Mouse (Mus musculus) heart, embryonic 12.5 days (tissue): ENCODE data around the gene Myo1g. TPM values are rescaled to one million over a fixed set of nuclear protein-coding genes. Genes with fewer than 3 reads are reported as not detected.

Experiments used
- ATAC-seq: fragments of 200-750 bp; cut with Nextera tagmentation; 2 replicates; pipeline ENCODE4 v1.8.0; 2017; ENCODE audit warnings: moderate TSS enrichment, moderate library complexity; ENCODE audit not compliant: insufficient number of reproducible peaks, low FRiP score
- H3K27ac ChIP-seq: fragments of 300-500 bp; sonication (generic); 2 replicates; pipeline ENCODE4 v1.5.1; 2016; ENCODE audit warnings: mild to moderate bottlenecking, moderate library complexity; ENCODE audit not compliant: poor library complexity, severe bottlenecking
- H3K27me3 ChIP-seq: fragments of 300-500 bp; sonication (generic); replicated peaks from 2 replicates; pipeline ENCODE4 v1.6.1; 2016; ENCODE audit warnings: mild to moderate bottlenecking, moderate library complexity
- H3K36me3 ChIP-seq: fragments of 300-500 bp; sonication (generic); 2 replicates; pipeline ENCODE4 v1.6.1; 2016; ENCODE audit warnings: mild to moderate bottlenecking, moderate library complexity
- H3K4me1 ChIP-seq: fragments of 300-500 bp; sonication (generic); replicated peaks from 2 replicates; pipeline ENCODE4 v1.6.1; 2016; ENCODE audit warnings: mild to moderate bottlenecking
- H3K4me2 ChIP-seq: fragments of 300-500 bp; sonication (generic); 2 replicates; pipeline ENCODE4 v1.6.1; 2016; ENCODE audit warnings: mild to moderate bottlenecking, moderate library complexity
- H3K4me3 ChIP-seq: fragments of 300-500 bp; sonication (generic); 2 replicates; pipeline ENCODE4 v1.5.1; 2016; ENCODE audit warnings: mild to moderate bottlenecking
- H3K9ac ChIP-seq: fragments of 300-500 bp; sonication (generic); 2 replicates; pipeline ENCODE4 v1.6.1; 2016; ENCODE audit warnings: mild to moderate bottlenecking, moderate library complexity
- H3K9me3 ChIP-seq: fragments of 300-500 bp; sonication (generic); replicated peaks from 2 replicates; pipeline ENCODE4 v1.6.1; 2016; ENCODE audit warnings: mild to moderate bottlenecking, moderate library complexity
- WGBS: fragments of 180-500 bp; shearing (Covaris S2); methylation state at CpG from one replicate; pipeline ENCODE4 v1.1.7; 2016; 5-methylcytosine and 5-hydroxymethylcytosine counted together
- polyA plus RNA-seq: library from polyadenylated mRNA; unstranded; fragments of >200 nt; fragmentation: Nextera tagmentation; extraction: Ambion mirVana; gene quantifications from 2 replicates; pipeline ENCODE4 v1.2.1, GENCODE M21; 2016

The Myo1g gene
- polyA plus RNA-seq, 1 experiment from 2014 or later: 0.23 TPM

- no peak overlapping the region for H3K27ac ChIP-seq
- no peaks in the 10 kb centered on the region for H3K36me3 ChIP-seq
- no peaks in the 10 kb centered on the region for H3K9me3 ChIP-seq
- no peak overlapping the region for H3K4me2 ChIP-seq
- 24% methylated on average over 7 of the region's 7 CpGs for WGBS
- no peaks in the 10 kb centered on the region; the same call in 1 of the 2 replicates for H3K27me3 ChIP-seq
- 0 out of 2 replicates have a peak overlapping the region, but pooled peaks have one; percentile 6 for H3K9ac ChIP-seq
- ATAC-seq: no peak
- H3K4me3 ChIP-seq: no peak overlapping the region
- peaks cover 5% of the 10 kb centered on the region; the same call in 1 of the 2 replicates for H3K4me1 ChIP-seq
These were observed 5.9 kb downstream of the Myo1g start for GRCm38 (mm10) chr11:6514837-6515236.

- no peaks in the 10 kb centered on the region for H3K27me3 ChIP-seq
- no peak overlapping the region for H3K4me3 ChIP-seq
- WGBS: 56% methylated on average over 1 of the region's 1 CpGs
- H3K36me3 ChIP-seq: no peaks in the 10 kb centered on the region
- no peaks in the 10 kb centered on the region for H3K4me1 ChIP-seq
- no peak overlapping the region for H3K27ac ChIP-seq
- no peaks in the 10 kb centered on the region for H3K9me3 ChIP-seq
- no peak overlapping the region for H3K9ac ChIP-seq
- H3K4me2 ChIP-seq: no peak overlapping the region
- ATAC-seq: no peak
These were observed 12.4 kb downstream of the Myo1g start for GRCm38 (mm10) chr11:6508269-6508876.

GRCm38 (mm10) chr11:6506516-6506915 lies 14.2 kb downstream of the Myo1g start:
- 74% methylated on average over 9 of the region's 9 CpGs for WGBS
- H3K4me3 ChIP-seq: no peak overlapping the region
- ATAC-seq: no peak

GRCm38 (mm10) chr11:6504689-6505088 lies 16.1 kb downstream of the Myo1g start:
- no peak for ATAC-seq
- no peaks in the 10 kb centered on the region for H3K4me1 ChIP-seq
- WGBS: 79% methylated on average over 6 of the region's 6 CpGs
- H3K4me2 ChIP-seq: no peak overlapping the region
- H3K9me3 ChIP-seq: no peaks in the 10 kb centered on the region
- H3K9ac ChIP-seq: no peak overlapping the region
- no peaks in the 10 kb centered on the region for H3K36me3 ChIP-seq
- no peak overlapping the region for H3K27ac ChIP-seq
- H3K4me3 ChIP-seq: no peak overlapping the region
- H3K27me3 ChIP-seq: no peaks in the 10 kb centered on the region

More at GRCm38 (mm10) chr11:6506516-6506915, 14.2 kb downstream of the Myo1g start:
- H3K27me3 ChIP-seq: no peaks in the 10 kb centered on the region
- no peaks in the 10 kb centered on the region for H3K4me1 ChIP-seq
- no peak overlapping the region for H3K4me2 ChIP-seq
- no peak overlapping the region for H3K9ac ChIP-seq
- no peaks in the 10 kb centered on the region for H3K9me3 ChIP-seq
- no peak overlapping the region for H3K27ac ChIP-seq
- no peaks in the 10 kb centered on the region for H3K36me3 ChIP-seq

GRCm38 (mm10) chr11:6504226-6504625 lies 16.5 kb downstream of the Myo1g start:
- H3K27ac ChIP-seq: no peak overlapping the region
- H3K9me3 ChIP-seq: no peaks in the 10 kb centered on the region
- H3K36me3 ChIP-seq: no peaks in the 10 kb centered on the region
- H3K27me3 ChIP-seq: no peaks in the 10 kb centered on the region
- H3K4me1 ChIP-seq: no peaks in the 10 kb centered on the region
- no peak overlapping the region for H3K4me3 ChIP-seq
- ATAC-seq: no peak
- no peak overlapping the region for H3K4me2 ChIP-seq
- H3K9ac ChIP-seq: no peak overlapping the region
- WGBS: 63% methylated on average over 3 of the region's 3 CpGs

- Histone ChIP-seq H3K27ac (no peak overlapping the region), H3K9ac (no peak overlapping the region), H3K36me3 (no peaks in the 10 kb centered on the region), H3K9me3 (no peaks in the 10 kb centered on the region), H3K4me3 (no peak overlapping the region), H3K4me2 (no peak overlapping the region), H3K27me3 (no peaks in the 10 kb centered on the region), H3K4me1 (no peaks in the 10 kb centered on the region)
- ATAC-seq: no peak
- 84% methylated on average over 2 of the region's 2 CpGs for WGBS
These were observed 18.3 kb downstream of the Myo1g start for GRCm38 (mm10) chr11:6502506-6502905.

GRCm38 (mm10) chr11:6497311-6497948 lies 23.3 kb downstream of the Myo1g start:
- no peak for ATAC-seq
- Histone ChIP-seq H3K27me3 (no peaks in the 10 kb centered on the region), H3K36me3 (no peaks in the 10 kb centered on the region), H3K27ac (no peak overlapping the region), H3K4me3 (no peak overlapping the region), H3K4me1 (no peaks in the 10 kb centered on the region), H3K4me2 (no peak overlapping the region), H3K9me3 (no peaks in the 10 kb centered on the region), H3K9ac (no peak overlapping the region)
- 75% methylated on average over 12 of the region's 12 CpGs for WGBS

- Histone ChIP-seq H3K9ac (no peak overlapping the region), H3K27me3 (no peaks in the 10 kb centered on the region), H3K36me3 (no peaks in the 10 kb centered on the region), H3K9me3 (0 out of 2 replicates have a peak, but pooled peaks cover 2% of the 10 kb centered on the region), H3K4me3 (no peak overlapping the region), H3K4me2 (no peak overlapping the region), H3K27ac (no peak overlapping the region), H3K4me1 (peaks cover 9% of the 10 kb centered on the region; the same call in 1 of the 2 replicates)
- 48% methylated on average over 6 of the region's 6 CpGs for WGBS
- ATAC-seq: 0 out of 2 replicates have a peak, but pooled peaks have one; percentile 57
These were observed 30.9 kb downstream of the Myo1g start for GRCm38 (mm10) chr11:6489691-6490503.

- no peaks in the 10 kb centered on the region for H3K36me3 ChIP-seq
- no peak overlapping the region for H3K27ac ChIP-seq
- H3K4me2 ChIP-seq: no peak overlapping the region
- no peaks in the 10 kb centered on the region for H3K27me3 ChIP-seq
- no peak overlapping the region for H3K9ac ChIP-seq
- peaks cover 11% of the 10 kb centered on the region; the same call in 1 of the 2 replicates for H3K4me1 ChIP-seq
- ATAC-seq: no peak
- WGBS: 89% methylated on average over 7 of the region's 7 CpGs
- H3K9me3 ChIP-seq: 0 out of 2 replicates have a peak, but pooled peaks cover 2% of the 10 kb centered on the region
- H3K4me3 ChIP-seq: no peak overlapping the region
These were observed 31.5 kb downstream of the Myo1g start for GRCm38 (mm10) chr11:6489257-6489656.

GRCm38 (mm10) chr11:6488041-6488684 lies 32.6 kb downstream of the Myo1g start:
- Histone ChIP-seq H3K9ac (no peak overlapping the region), H3K9me3 (0 out of 2 replicates have a peak, but pooled peaks cover 2% of the 10 kb centered on the region), H3K27ac (no peak overlapping the region), H3K27me3 (no peaks in the 10 kb centered on the region), H3K36me3 (no peaks in the 10 kb centered on the region), H3K4me2 (no peak overlapping the region), H3K4me3 (no peak overlapping the region), H3K4me1 (peaks cover 15% of the 10 kb centered on the region)
- ATAC-seq: no peak
- WGBS: 89% methylated on average over 5 of the region's 5 CpGs
